Mouse (Mus musculus): ENCODE results near the gene Exosc5.

GRCm38 (mm10) chr7:25674719-25675300, 15.8 kb downstream of the Exosc5 start, which contains the start of gene Tmem91:
- TF ChIP-seq CTCF (IDR thresholded peaks at IDR 0.05): no peak
- no peak for TF ChIP-seq EP300 (IDR thresholded peaks at IDR 0.05; ENCODE audit: insufficient read depth, low read depth, low read length)

Measured in heart, adult 2 months (tissue).